Mouse (Mus musculus) hindbrain, postnatal 0 days (tissue): ENCODE data around the gene Ccser2. TPM values are rescaled to one million over a fixed set of nuclear protein-coding genes. Genes with fewer than 3 reads are reported as not detected.

Experiments
- ATAC-seq: fragments of 200-750 bp; cut with Nextera tagmentation; 2 replicates; pipeline ENCODE4 v1.8.0; 2017; ENCODE audit warnings: mild to moderate bottlenecking, moderate TSS enrichment, moderate library complexity
- DNase-seq: peaks from one replicate; pipeline ENCODE4 v3.0.0-alpha.2; 2015; ENCODE audit warnings: low spot score
- H3K27ac ChIP-seq: fragments of 300-500 bp; sonication (generic); 2 replicates; pipeline ENCODE4 v1.5.1; 2014; ENCODE audit warnings: mild to moderate bottlenecking
- H3K27me3 ChIP-seq: fragments of 300-500 bp; sonication (generic); 2 replicates; pipeline ENCODE4 v1.6.1; 2014; ENCODE audit warnings: low read length, mixed read lengths; ENCODE audit not compliant: insufficient read depth
- H3K36me3 ChIP-seq: fragments of 300-500 bp; sonication (generic); 2 replicates; pipeline ENCODE4 v1.6.1; 2014; ENCODE audit warnings: low read length, mixed read lengths; ENCODE audit not compliant: insufficient read depth
- H3K4me1 ChIP-seq: fragments of 300-500 bp; sonication (generic); 2 replicates; pipeline ENCODE4 v1.6.1; 2014; ENCODE audit warnings: antibody characterized with exemption, low read length, mixed read lengths; ENCODE audit not compliant: insufficient read depth
- H3K4me2 ChIP-seq: fragments of 300-500 bp; sonication (generic); 2 replicates; pipeline ENCODE4 v1.6.1; 2014; ENCODE audit warnings: low read depth, mild to moderate bottlenecking, low read length, moderate library complexity, mixed read lengths
- H3K4me3 ChIP-seq: fragments of 300-500 bp; sonication (generic); 2 replicates; pipeline ENCODE4 v1.5.1; 2014; ENCODE audit warnings: low read length
- H3K9ac ChIP-seq: fragments of 300-500 bp; sonication (generic); replicated peaks from 2 replicates; pipeline ENCODE4 v1.6.1; 2014; ENCODE audit warnings: mild to moderate bottlenecking, low read length, moderate library complexity, mixed read lengths
- H3K9me3 ChIP-seq: fragments of 300-500 bp; sonication (generic); 2 replicates; pipeline ENCODE4 v1.6.1; 2016; ENCODE audit warnings: low read length, mixed read lengths
- CTCF ChIP-seq: IDR thresholded peaks from 2 replicates; pipeline ENCODE4 v1.5.1; 2016; ENCODE audit warnings: antibody characterized with exemption, control low read depth, low read depth
- WGBS: fragments of 180-500 bp; shearing (Covaris S2); extraction: QIAGEN DNeasy Blood & Tissue Kit; methylation state at CpG from one replicate; pipeline ENCODE4 v1.1.7; 2014; 5-methylcytosine and 5-hydroxymethylcytosine counted together
- polyA plus RNA-seq: library from polyadenylated mRNA; unstranded; fragments of >200 nt; fragmentation: Nextera tagmentation; extraction: Ambion mirVana; gene quantifications from 2 replicates; pipeline ENCODE4 v1.2.1, GENCODE M21; 2015
- total RNA-seq: library from RNA; depleted of rRNA; stranded (reverse); fragments of >200 nt; gene quantifications from 2 replicates; pipeline ENCODE4 v1.2.3, GENCODE M21; 2014

Ccser2 gene
- total and polyA plus RNA-seq, 2 experiments from 2014 or later: 77.1 to 113 TPM

DNA sequence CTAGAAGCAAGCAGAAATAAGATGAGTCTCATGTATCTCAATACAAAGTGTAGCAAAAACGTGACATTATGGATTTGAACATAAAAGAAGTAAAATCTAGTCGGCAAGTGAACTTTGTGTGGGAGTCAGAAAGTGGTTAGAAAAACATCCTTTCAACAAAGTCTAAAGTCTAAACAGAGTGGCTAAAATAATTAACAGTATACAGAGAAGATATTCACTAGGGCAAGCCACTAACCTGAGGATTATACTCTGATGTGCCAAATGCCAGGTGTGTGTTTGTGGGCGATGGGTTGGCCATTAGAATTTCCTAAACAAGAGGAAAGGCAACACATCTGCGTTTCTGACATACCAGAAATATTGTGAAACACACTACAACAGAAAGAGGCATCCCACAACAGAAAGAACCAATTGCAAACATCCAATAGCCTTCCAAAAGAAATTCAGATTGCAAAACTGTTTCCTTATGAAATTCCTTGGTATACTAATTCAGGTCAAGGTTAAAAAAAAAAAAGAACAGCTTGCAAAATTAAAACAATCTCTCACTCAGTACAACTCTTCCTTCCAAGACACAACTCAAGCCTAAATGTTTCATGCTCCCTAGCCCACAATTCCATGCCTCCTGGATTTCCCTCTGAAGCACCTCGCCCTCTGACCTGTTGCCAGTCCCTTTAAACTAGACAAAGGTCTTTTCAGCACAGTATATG is 47.1 kb downstream of the Ccser2 start:
- DNase-seq: no peak
- Histone ChIP-seq H3K4me1 (no peaks in the 10 kb centered on the region), H3K36me3 (peaks cover 19% of the 10 kb centered on the region), H3K9me3 (no peaks in the 10 kb centered on the region), H3K4me2 (no peak overlapping the region), H3K9ac (no peak overlapping the region), H3K27me3 (no peaks in the 10 kb centered on the region), H3K27ac (no peak overlapping the region), H3K4me3 (no peak overlapping the region)
- no peak for TF ChIP-seq CTCF
- WGBS: 86% methylated on average over 5 of the region's 5 CpGs
- ATAC-seq: no peak

DNA sequence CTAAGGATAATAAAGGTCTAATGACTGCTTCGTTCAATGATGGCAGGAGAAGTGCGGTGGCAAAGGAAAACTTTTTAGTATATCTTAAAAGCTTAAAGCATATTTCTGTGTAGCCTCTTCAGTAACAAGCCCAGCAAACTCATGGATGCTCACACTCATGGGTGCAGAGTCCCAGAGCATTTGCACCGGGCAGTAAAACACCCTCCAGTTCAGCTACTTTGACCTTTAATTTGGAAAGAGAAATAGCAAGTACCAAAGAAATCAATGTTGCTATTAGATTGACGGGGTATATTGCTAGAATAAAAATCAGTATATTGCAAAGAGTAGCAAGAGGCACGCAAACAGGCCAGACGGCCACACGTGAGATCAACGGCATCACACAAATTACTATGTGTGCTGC is 48.7 kb downstream of the Ccser2 start:
- DNase-seq (no peak), ATAC-seq (no peak)
- Histone ChIP-seq H3K27ac (peak overlapping the region; percentile 81), H3K4me2 (no peak overlapping the region), H3K9me3 (no peaks in the 10 kb centered on the region), H3K9ac (no peak overlapping the region), H3K27me3 (no peaks in the 10 kb centered on the region), H3K4me1 (no peaks in the 10 kb centered on the region), H3K4me3 (no peak overlapping the region), H3K36me3 (peaks cover 10% of the 10 kb centered on the region)
- TF ChIP-seq CTCF: no peak
- WGBS: 94% methylated on average over 8 of the region's 8 CpGs

DNA sequence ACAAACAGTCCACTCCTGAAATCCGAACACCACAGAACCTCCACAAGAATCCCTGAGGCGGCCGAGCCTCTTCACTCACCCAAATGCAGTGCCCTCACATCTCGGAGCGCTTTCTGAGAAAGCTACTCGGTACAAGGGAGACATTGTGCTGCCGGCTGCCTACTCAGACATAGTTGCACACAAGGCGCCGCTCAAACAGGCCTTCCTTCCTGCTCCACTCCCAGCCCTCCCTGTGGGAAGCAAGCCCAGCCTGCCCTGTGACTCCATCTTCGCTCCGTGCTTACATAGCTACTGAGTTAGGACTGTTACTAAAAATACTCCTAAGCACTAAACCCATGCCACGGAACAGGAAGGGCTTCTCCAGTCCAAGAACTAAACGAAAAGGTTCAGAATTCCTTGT is 49.4 kb downstream of the Ccser2 start:
- Histone ChIP-seq H3K4me3 (peak overlapping the region; percentile 26), H3K9ac (peak overlapping the region; percentile 39), H3K4me1 (no peaks in the 10 kb centered on the region), H3K27ac (peak overlapping the region; percentile 81), H3K27me3 (no peaks in the 10 kb centered on the region), H3K9me3 (no peaks in the 10 kb centered on the region), H3K4me2 (peak overlapping the region; percentile 43), H3K36me3 (0 out of 2 replicates have a peak, but pooled peaks cover 7% of the 10 kb centered on the region)
- 45% methylated on average over 13 of the region's 13 CpGs for WGBS
- ATAC-seq (peak; percentile 94), DNase-seq (peak; percentile 72)
- no peak for TF ChIP-seq CTCF

DNA sequence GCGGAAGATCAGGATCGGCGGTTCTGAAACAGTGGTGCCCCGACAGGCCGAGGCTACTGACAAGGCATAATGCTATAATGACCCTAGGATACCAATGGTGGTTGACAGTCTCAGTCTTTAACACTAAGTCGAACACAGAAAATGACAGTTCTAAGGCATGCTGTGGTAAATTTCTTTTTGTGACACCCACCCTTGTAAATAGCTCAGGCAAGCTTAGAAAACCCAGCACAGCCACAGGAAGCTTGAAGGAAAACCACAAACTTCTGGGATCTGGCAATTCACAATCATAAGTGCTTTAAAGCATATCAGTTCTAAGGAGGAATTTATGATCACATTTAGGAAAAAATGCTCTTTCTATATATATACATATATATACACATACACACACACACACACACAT is 53.4 kb downstream of the Ccser2 start:
- WGBS: 91% methylated on average over 6 of the region's 6 CpGs

DNA sequence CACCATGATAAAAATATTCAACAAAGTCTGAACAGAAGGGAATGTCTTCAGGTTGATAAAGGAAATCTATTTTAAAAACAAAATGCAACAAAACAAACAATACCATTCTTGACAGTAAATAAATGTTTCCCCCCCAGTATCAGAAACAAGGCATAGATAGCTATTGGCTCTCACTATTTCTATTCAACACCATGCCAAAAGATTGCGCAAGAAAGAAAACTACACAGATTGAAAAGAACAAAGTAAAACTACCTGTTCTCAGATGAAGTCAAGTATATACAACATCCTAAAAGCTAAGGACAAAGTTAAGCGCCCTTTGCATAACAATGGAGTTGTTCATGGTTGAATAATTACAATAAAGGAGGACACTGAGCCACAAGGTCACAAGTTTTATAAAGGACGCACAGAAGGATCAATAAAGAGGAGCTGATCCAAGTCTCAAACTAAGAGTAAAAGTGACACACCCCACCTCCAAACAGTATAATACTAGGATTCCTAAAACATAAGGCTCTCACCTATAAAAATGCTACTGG is 54.0 kb downstream of the Ccser2 start:
- ATAC-seq: no peak
- 67% methylated on average over 3 of the region's 3 CpGs for WGBS
- H3K27ac ChIP-seq: no peak overlapping the region
- H3K4me1 ChIP-seq: no peaks in the 10 kb centered on the region
- H3K27me3 ChIP-seq: no peaks in the 10 kb centered on the region
- 0 out of 2 replicates have a peak, but pooled peaks cover 3% of the 10 kb centered on the region for H3K36me3 ChIP-seq
- no peak for TF ChIP-seq CTCF
- no peak for DNase-seq
- H3K9me3 ChIP-seq: no peaks in the 10 kb centered on the region
- no peak overlapping the region for H3K4me2 ChIP-seq
- no peak overlapping the region for H3K9ac ChIP-seq
- no peak overlapping the region for H3K4me3 ChIP-seq

More for the DNA sequence above, 53.4 kb downstream of the Ccser2 start:
- Histone ChIP-seq H3K36me3 (0 out of 2 replicates have a peak, but pooled peaks cover 3% of the 10 kb centered on the region), H3K27me3 (no peaks in the 10 kb centered on the region), H3K27ac (no peak overlapping the region), H3K9ac (no peak overlapping the region), H3K4me2 (no peak overlapping the region), H3K4me1 (no peaks in the 10 kb centered on the region), H3K4me3 (no peak overlapping the region), H3K9me3 (no peaks in the 10 kb centered on the region)
- no peak for DNase-seq
- no peak for TF ChIP-seq CTCF
- ATAC-seq: no peak

GRCm38 (mm10) chr14:36911738-36912137 is 56.8 kb downstream of the Ccser2 start:
- Histone ChIP-seq H3K36me3 (peaks cover 8% of the 10 kb centered on the region; the same call in 1 of the 2 replicates), H3K4me3 (no peak overlapping the region), H3K9me3 (no peaks in the 10 kb centered on the region), H3K4me2 (no peak overlapping the region), H3K27ac (no peak overlapping the region), H3K27me3 (no peaks in the 10 kb centered on the region), H3K4me1 (no peaks in the 10 kb centered on the region), H3K9ac (no peak overlapping the region)
- no peak for DNase-seq
- TF ChIP-seq CTCF: no peak
- 58% methylated on average over 6 of the region's 6 CpGs for WGBS
- ATAC-seq: no peak
